Mouse (Mus musculus): ENCODE data around the gene Dixdc1. TPM values are rescaled to one million over a fixed set of nuclear protein-coding genes. Genes with fewer than 3 reads are reported as not detected.

The Dixdc1 gene
- polyA plus RNA-seq, 1 experiment from 2014 or later, result 2.3 TPM

DNA sequence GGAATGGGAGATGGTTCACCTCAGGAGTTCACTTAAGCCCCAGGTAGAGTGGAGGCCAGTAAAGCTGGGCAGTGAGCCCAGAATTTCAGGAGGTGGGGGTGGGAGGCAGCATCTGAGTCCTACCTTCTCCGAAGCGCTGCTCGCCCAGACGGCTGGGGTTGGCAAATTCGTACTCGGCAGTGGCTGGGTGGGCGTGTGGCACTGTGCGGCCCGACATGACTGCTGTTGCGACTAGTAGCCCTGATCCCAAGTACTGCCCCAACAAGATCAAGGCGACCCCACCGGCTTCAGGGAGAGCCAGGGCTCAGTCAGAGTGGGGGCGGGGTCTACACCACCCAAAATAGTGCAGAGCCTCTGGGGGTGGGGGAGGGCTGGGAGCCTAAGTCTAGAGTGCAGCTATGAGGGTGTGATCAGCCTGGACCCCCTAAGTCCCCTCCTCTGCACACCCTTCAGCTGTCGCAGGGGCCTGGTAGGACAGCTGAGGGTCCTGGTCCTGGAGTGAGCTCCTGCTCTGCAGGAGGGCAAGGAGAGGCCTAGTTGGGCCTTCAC is 12.8 kb upstream of the Dixdc1 start, which contains the start of gene Hspb2:
TSS of gene Hspb2 (minus strand) at position 301 of the 549 bp plus-strand sequence.
- DNase-seq (ENCODE audit: low spot score) (peak; percentile 30), ATAC-seq (replicated peaks; ENCODE audit: low FRiP score) (no peak)
- H3K9me3 ChIP-seq (ENCODE audit: control insufficient read depth, low read length), result no peaks in the 10 kb centered on the region
- 76% methylated on average over 14 of the region's 14 CpGs for WGBS
- H3K9ac ChIP-seq (ENCODE audit: low read depth, low read length), result no peak within 1 kb of the TSS
- no peaks in the 10 kb centered on the region for H3K36me3 ChIP-seq (ENCODE audit: control insufficient read depth, insufficient read depth, low read length)
- H3K4me2 ChIP-seq, result no peak within 1 kb of the TSS; the same call in 1 of the 2 replicates
- H3K27ac ChIP-seq (ENCODE audit: low read depth, low read length), result no peak within 1 kb of the TSS
- peaks cover 9% of the 10 kb centered on the region; the same call in 1 of the 2 replicates for H3K27me3 ChIP-seq (replicated peaks; ENCODE audit: control insufficient read depth, insufficient read depth, low read length)
- 0 out of 2 replicates have a peak, but pooled peaks cover 2% of the 10 kb centered on the region for H3K4me1 ChIP-seq (replicated peaks; ENCODE audit: control insufficient read depth, insufficient read depth, low read length)
- no peak within 1 kb of the TSS for H3K4me3 ChIP-seq (ENCODE audit: low read depth, low read length)

DNA sequence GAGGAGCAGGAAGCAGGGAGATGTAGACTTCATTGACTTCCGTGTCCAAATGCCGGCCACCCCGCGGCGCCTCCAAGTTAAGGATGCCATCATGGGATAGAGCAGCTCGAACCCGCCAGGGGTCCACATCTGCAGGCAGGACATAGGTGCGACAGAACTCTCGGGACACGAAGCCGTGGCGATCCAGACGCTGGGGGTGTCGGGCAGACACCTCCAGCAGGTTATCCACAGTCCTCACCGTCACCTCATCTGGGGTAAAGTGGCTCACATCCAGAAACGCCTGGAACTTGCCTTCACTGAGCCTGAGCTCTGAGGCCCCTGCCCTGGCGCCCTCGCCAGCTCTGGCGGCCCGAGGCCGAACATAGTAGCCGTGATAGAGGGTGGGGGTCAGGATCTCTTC is 12.0 kb upstream of the Dixdc1 start, which contains the start of gene Cryab:
TSS of gene Cryab (plus strand) at position 3 of the 400 bp plus-strand sequence.
- Histone ChIP-seq H3K36me3 (ENCODE audit: control insufficient read depth, insufficient read depth, low read length) (no peaks in the 10 kb centered on the region), H3K4me2 (no peak within 1 kb of the TSS), H3K4me3 (ENCODE audit: low read depth, low read length) (no peak within 1 kb of the TSS), H3K27me3 (replicated peaks; ENCODE audit: control insufficient read depth, insufficient read depth, low read length) (peaks cover 9% of the 10 kb centered on the region; the same call in 1 of the 2 replicates), H3K4me1 (replicated peaks; ENCODE audit: control insufficient read depth, insufficient read depth, low read length) (0 out of 2 replicates have a peak, but pooled peaks cover 2% of the 10 kb centered on the region), H3K27ac (ENCODE audit: low read depth, low read length) (no peak within 1 kb of the TSS), H3K9me3 (ENCODE audit: control insufficient read depth, low read length) (no peaks in the 10 kb centered on the region), H3K9ac (ENCODE audit: low read depth, low read length) (no peak within 1 kb of the TSS)
- ATAC-seq (replicated peaks; ENCODE audit: low FRiP score) (no peak), DNase-seq (ENCODE audit: low spot score) (peak; percentile 29)
- 60% methylated on average over 22 of the region's 22 CpGs for WGBS

DNA sequence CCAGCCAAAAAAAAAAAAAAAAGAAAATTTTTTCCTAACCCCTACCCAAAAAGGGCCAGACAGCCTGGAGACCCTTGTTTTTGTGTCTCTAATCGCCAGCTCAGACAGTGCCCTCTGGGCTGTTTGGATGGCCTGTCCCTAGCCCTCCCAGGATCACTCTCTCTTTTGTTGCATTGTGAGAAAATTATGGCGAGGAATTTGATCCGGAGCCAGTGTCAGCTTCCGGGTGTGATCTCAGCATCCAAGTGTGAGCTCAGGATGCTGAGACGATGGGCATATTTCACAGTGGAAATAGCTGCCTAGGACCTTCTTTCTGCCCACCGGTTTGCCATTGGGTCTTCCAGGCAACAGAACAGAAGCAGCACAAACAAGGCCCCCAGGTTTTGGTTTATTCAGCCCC is 11.4 kb upstream of the Dixdc1 start:
- Histone ChIP-seq H3K4me3 (ENCODE audit: low read depth, low read length) (no peak overlapping the region), H3K27me3 (replicated peaks; ENCODE audit: control insufficient read depth, insufficient read depth, low read length) (peaks cover 9% of the 10 kb centered on the region; the same call in 1 of the 2 replicates), H3K9ac (ENCODE audit: low read depth, low read length) (no peak overlapping the region), H3K4me2 (no peak overlapping the region), H3K9me3 (ENCODE audit: control insufficient read depth, low read length) (no peaks in the 10 kb centered on the region), H3K4me1 (replicated peaks; ENCODE audit: control insufficient read depth, insufficient read depth, low read length) (0 out of 2 replicates have a peak, but pooled peaks cover 2% of the 10 kb centered on the region), H3K27ac (ENCODE audit: low read depth, low read length) (no peak overlapping the region), H3K36me3 (ENCODE audit: control insufficient read depth, insufficient read depth, low read length) (no peaks in the 10 kb centered on the region)
- ATAC-seq (replicated peaks; ENCODE audit: low FRiP score) (no peak), DNase-seq (ENCODE audit: low spot score) (no peak)
- 84% methylated on average over 6 of the region's 6 CpGs for WGBS

DNA sequence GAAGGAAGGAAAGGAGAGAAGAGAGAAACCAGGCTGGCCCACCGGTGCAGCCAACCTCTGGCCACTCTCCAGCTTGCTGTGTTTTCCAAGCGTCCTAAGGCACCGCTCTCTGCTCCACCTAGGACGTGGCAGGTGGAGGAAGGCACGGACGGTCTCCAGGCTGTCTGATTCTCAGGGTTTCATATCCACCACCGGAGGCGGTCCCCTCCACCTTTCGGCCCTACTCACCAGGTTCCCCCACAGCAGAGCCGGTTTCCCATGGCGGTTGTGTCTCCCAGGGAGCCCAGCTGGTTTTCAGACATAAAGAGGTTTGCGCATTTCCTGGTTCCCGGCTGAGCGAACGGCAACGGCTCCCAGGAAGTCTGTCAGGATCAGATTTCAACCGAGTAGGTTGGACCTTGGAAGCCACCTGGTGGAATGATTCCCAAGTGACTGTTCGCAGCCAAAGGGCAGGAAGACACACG is 6.9 kb upstream of the Dixdc1 start, which contains the start of gene 2310030G06Rik:
TSS of gene 2310030G06Rik (minus strand) at position 323 of the 464 bp plus-strand sequence.
- ATAC-seq (replicated peaks; ENCODE audit: low FRiP score) (no peak; the same call in 1 of the 2 replicates), DNase-seq (ENCODE audit: low spot score) (peak; percentile 55)
- Histone ChIP-seq H3K36me3 (ENCODE audit: control insufficient read depth, insufficient read depth, low read length) (no peaks in the 10 kb centered on the region), H3K4me3 (ENCODE audit: low read depth, low read length) (peak within 1 kb of the TSS; percentile 44), H3K9me3 (ENCODE audit: control insufficient read depth, low read length) (no peaks in the 10 kb centered on the region), H3K9ac (ENCODE audit: low read depth, low read length) (peak within 1 kb of the TSS; percentile 50), H3K27ac (ENCODE audit: low read depth, low read length) (no peak within 1 kb of the TSS), H3K27me3 (replicated peaks; ENCODE audit: control insufficient read depth, insufficient read depth, low read length) (no peaks in the 10 kb centered on the region), H3K4me1 (replicated peaks; ENCODE audit: control insufficient read depth, insufficient read depth, low read length) (no peaks in the 10 kb centered on the region), H3K4me2 (peak within 1 kb of the TSS; percentile 62)
- WGBS, result 7% methylated on average over 19 of the region's 19 CpGs

GRCm38 (mm10) chr9:50745806-50746205 is 6.5 kb upstream of the Dixdc1 start:
- WGBS, result 24% methylated on average over 7 of the region's 7 CpGs
- Histone ChIP-seq H3K9ac (ENCODE audit: low read depth, low read length) (peak overlapping the region; percentile 50), H3K4me3 (ENCODE audit: low read depth, low read length) (peak overlapping the region; percentile 44), H3K27ac (ENCODE audit: low read depth, low read length) (no peak overlapping the region), H3K36me3 (ENCODE audit: control insufficient read depth, insufficient read depth, low read length) (no peaks in the 10 kb centered on the region), H3K4me1 (replicated peaks; ENCODE audit: control insufficient read depth, insufficient read depth, low read length) (no peaks in the 10 kb centered on the region), H3K9me3 (ENCODE audit: control insufficient read depth, low read length) (no peaks in the 10 kb centered on the region), H3K27me3 (replicated peaks; ENCODE audit: control insufficient read depth, insufficient read depth, low read length) (no peaks in the 10 kb centered on the region), H3K4me2 (peak overlapping the region; percentile 62)
- ATAC-seq (replicated peaks; ENCODE audit: low FRiP score) (no peak), DNase-seq (ENCODE audit: low spot score) (no peak)

DNA sequence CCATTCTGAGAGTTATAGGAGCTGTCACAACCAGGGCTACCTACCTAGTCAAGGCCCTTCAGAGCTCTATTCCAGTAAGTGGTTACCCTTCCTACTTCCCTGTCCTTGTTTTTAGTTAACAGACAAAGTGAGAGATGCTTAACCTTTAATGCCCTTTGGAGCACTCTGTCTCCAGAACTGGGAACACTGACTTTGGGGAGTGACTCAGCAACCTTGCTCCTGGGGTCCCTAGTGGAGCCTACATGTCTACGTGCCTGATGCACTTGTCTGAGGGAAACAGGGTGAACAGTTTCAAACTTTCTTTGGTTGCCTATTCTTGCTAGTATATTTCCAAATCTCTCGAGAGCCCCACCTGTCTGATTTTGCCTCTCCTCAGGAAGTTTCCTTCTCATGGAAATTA is 3.4 kb upstream of the Dixdc1 start:
- ATAC-seq (replicated peaks; ENCODE audit: low FRiP score) (no peak), DNase-seq (ENCODE audit: low spot score) (no peak)
- Histone ChIP-seq H3K9ac (ENCODE audit: low read depth, low read length) (no peak overlapping the region), H3K4me1 (replicated peaks; ENCODE audit: control insufficient read depth, insufficient read depth, low read length) (peaks cover 5% of the 10 kb centered on the region), H3K9me3 (ENCODE audit: control insufficient read depth, low read length) (no peaks in the 10 kb centered on the region), H3K27ac (ENCODE audit: low read depth, low read length) (no peak overlapping the region), H3K27me3 (replicated peaks; ENCODE audit: control insufficient read depth, insufficient read depth, low read length) (no peaks in the 10 kb centered on the region), H3K4me3 (ENCODE audit: low read depth, low read length) (no peak overlapping the region), H3K4me2 (no peak overlapping the region), H3K36me3 (ENCODE audit: control insufficient read depth, insufficient read depth, low read length) (no peaks in the 10 kb centered on the region)
- 68% methylated on average over 2 of the region's 2 CpGs for WGBS

- H3K9ac ChIP-seq (ENCODE audit: low read depth, low read length), result no peak overlapping the region
- H3K27ac ChIP-seq (ENCODE audit: low read depth, low read length), result no peak overlapping the region
- no peak for ATAC-seq (replicated peaks; ENCODE audit: low FRiP score)
- H3K27me3 ChIP-seq (replicated peaks; ENCODE audit: control insufficient read depth, insufficient read depth, low read length), result no peaks in the 10 kb centered on the region
- DNase-seq (ENCODE audit: low spot score), result no peak
- peaks cover 5% of the 10 kb centered on the region for H3K4me1 ChIP-seq (replicated peaks; ENCODE audit: control insufficient read depth, insufficient read depth, low read length)
- H3K4me2 ChIP-seq, result no peak overlapping the region
- H3K9me3 ChIP-seq (ENCODE audit: control insufficient read depth, low read length), result no peaks in the 10 kb centered on the region
- 83% methylated on average over 3 of the region's 3 CpGs for WGBS
- no peak overlapping the region for H3K4me3 ChIP-seq (ENCODE audit: low read depth, low read length)
- H3K36me3 ChIP-seq (ENCODE audit: control insufficient read depth, insufficient read depth, low read length), result no peaks in the 10 kb centered on the region
Measured at GRCm38 (mm10) chr9:50742261-50742660, 2.9 kb upstream of the Dixdc1 start.

- Histone ChIP-seq H3K27me3 (replicated peaks; ENCODE audit: control insufficient read depth, insufficient read depth, low read length) (no peaks in the 10 kb centered on the region), H3K27ac (ENCODE audit: low read depth, low read length) (no peak overlapping the region)
- WGBS, result 81% methylated on average over 14 of the region's 14 CpGs
Measured at GRCm38 (mm10) chr9:50740867-50741784, 1.8 kb upstream of the Dixdc1 start.

More at GRCm38 (mm10) chr9:50740867-50741784, 1.8 kb upstream of the Dixdc1 start:
- DNase-seq (ENCODE audit: low spot score), result no peak
- Histone ChIP-seq H3K36me3 (ENCODE audit: control insufficient read depth, insufficient read depth, low read length) (no peaks in the 10 kb centered on the region), H3K9ac (ENCODE audit: low read depth, low read length) (no peak overlapping the region), H3K9me3 (ENCODE audit: control insufficient read depth, low read length) (no peaks in the 10 kb centered on the region), H3K4me3 (ENCODE audit: low read depth, low read length) (no peak overlapping the region), H3K4me2 (no peak overlapping the region), H3K4me1 (replicated peaks; ENCODE audit: control insufficient read depth, insufficient read depth, low read length) (peaks cover 5% of the 10 kb centered on the region)
- no peak for ATAC-seq (replicated peaks; ENCODE audit: low FRiP score)
